ENCODE assay signal across 23 mouse cellular contexts in the genomic region with DNA sequence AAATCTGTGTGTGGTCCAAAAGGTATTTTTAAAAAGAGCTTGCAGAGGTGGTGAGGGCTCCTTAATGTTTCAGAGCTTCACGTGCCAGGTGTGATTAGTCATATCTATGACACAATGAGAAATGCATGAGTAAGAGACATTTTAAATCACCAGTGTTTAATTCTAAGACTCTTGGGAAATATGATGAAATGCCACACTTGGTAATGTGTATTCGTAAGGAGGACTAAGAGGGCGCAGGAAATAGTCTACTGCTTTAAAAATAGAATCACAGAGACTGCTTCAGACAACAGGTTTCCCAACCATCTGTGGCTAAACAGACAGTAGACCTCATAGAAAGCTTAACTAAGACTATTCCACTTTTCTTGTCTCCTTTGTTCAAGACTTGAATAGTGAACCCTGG.
A peak's percentile ranks its signal among the peaks of the same experiment; 100 is the strongest.
DNase-seq lines count a peak whose midpoint lies in the region; ATAC-seq and TF ChIP-seq lines count a peak whose summit lies in the region.
"Had no signal": no experiment of that assay in that cellular context is flagged by ENCODE, and none has a peak within 500 bp of the region (broad histone marks: within the 10 kb centered on the region; RNA-seq: fewer than 3 reads in every experiment).

No protein-coding gene starts in this region.

- H3K36me3 ChIP-seq in lung, postnatal 0 days (ENCODE audit: insufficient read depth, low read length) = no peaks in the 10 kb centered on the region
- H3K36me3 ChIP-seq in kidney, embryonic 15.5 days = no peaks in the 10 kb centered on the region
- H3K36me3 ChIP-seq: forebrain, embryonic 10.5 days; hindbrain, embryonic 10.5 days had no signal

- H3K27ac ChIP-seq in lung, postnatal 0 days (ENCODE audit: low read length) = no peak overlapping the region
- H3K27ac ChIP-seq in kidney, embryonic 15.5 days = no peak overlapping the region
- H3K27ac ChIP-seq: forebrain, embryonic 10.5 days; forebrain, embryonic 13.5 days; hindbrain, embryonic 10.5 days; hindbrain, embryonic 14.5 days; hindbrain, postnatal 0 days had no signal

- TF ChIP-seq CTCF in lung, postnatal 0 days (IDR thresholded peaks at IDR 0.05) = no peak

- TF ChIP-seq EP300 in lung, postnatal 0 days (IDR thresholded peaks at IDR 0.05) = peak; percentile 68

- no peaks in the 10 kb centered on the region for H3K9me3 ChIP-seq in lung, postnatal 0 days (ENCODE audit: low read length)
- H3K9me3 ChIP-seq in kidney, embryonic 15.5 days (replicated peaks) = no peaks in the 10 kb centered on the region
- H3K9me3 ChIP-seq: forebrain, embryonic 10.5 days; forebrain, embryonic 13.5 days; hindbrain, embryonic 10.5 days had no signal

- 44% methylated on average over 3 of the region's 3 CpGs for WGBS in lung, postnatal 0 days
- 82% methylated on average over 3 of the region's 3 CpGs for WGBS in kidney, embryonic 15.5 days

- no peaks in the 10 kb centered on the region for H3K27me3 ChIP-seq in lung, postnatal 0 days (replicated peaks; ENCODE audit: insufficient read depth, low read length)
- no peaks in the 10 kb centered on the region for H3K27me3 ChIP-seq in kidney, embryonic 15.5 days
- H3K27me3 ChIP-seq: forebrain, embryonic 13.5 days had no signal

- ATAC-seq in lung, postnatal 0 days = peak; percentile 78
- ATAC-seq in kidney, embryonic 15.5 days (replicated peaks; ENCODE audit: low FRiP score) = no peak
- ATAC-seq: activated CD4-positive, CD25-positive, alpha-beta regulatory T cell, adult 4 months; forebrain, embryonic 13.5 days; forebrain, embryonic 16.5 days; hindbrain, postnatal 0 days; inflammation-experienced regulatory T-cells, adult 6 months had no signal

- DNase-seq in lung, postnatal 0 days (ENCODE audit: low spot score) = peak; percentile 80
- DNase-seq in lung, postnatal 25 days (ENCODE audit: low spot score) = no peak
- DNase-seq in 3T3-L1 (ENCODE audit: low read depth, low spot score) = peak; percentile 31
- peak; percentile 75 for DNase-seq in brain, adult 2 months (ENCODE audit: low read depth, low spot score)
- DNase-seq in telencephalon, adult 2 months (ENCODE audit: low read depth, low spot score) = peak; percentile 67
- DNase-seq: adrenal gland, adult 8-10 months; adrenal gland, postnatal 25 days; cerebellum, adult 18-20 months; cerebellum, adult 9-10 months; cerebellum, postnatal 14 days; gastrocnemius, postnatal 25 days; heart, adult 11 months; heart, postnatal 36 days had no signal

- no peak overlapping the region for H3K9ac ChIP-seq in lung, postnatal 0 days (replicated peaks; ENCODE audit: low read depth)
- no peak overlapping the region for H3K9ac ChIP-seq in kidney, embryonic 15.5 days
- H3K9ac ChIP-seq: forebrain, embryonic 13.5 days; hindbrain, embryonic 14.5 days had no signal

- no peak overlapping the region for H3K4me2 ChIP-seq in lung, postnatal 0 days (replicated peaks; ENCODE audit: low read depth, low read length)
- H3K4me2 ChIP-seq in kidney, embryonic 15.5 days = no peak overlapping the region
- H3K4me2 ChIP-seq: forebrain, embryonic 13.5 days; heart, embryonic 11.5 days; hindbrain, embryonic 14.5 days had no signal

- H3K4me3 ChIP-seq in lung, postnatal 0 days (ENCODE audit: low read depth, low read length) = no peak overlapping the region
- H3K4me3 ChIP-seq in kidney, embryonic 15.5 days (replicated peaks) = no peak overlapping the region
- H3K4me3 ChIP-seq: forebrain, embryonic 10.5 days; forebrain, embryonic 13.5 days; hindbrain, embryonic 10.5 days had no signal

- H3K4me1 ChIP-seq in lung, postnatal 0 days (ENCODE audit: insufficient read depth, low read depth, low read length) = no peaks in the 10 kb centered on the region
- H3K4me1 ChIP-seq in kidney, embryonic 15.5 days = no peaks in the 10 kb centered on the region
- H3K4me1 ChIP-seq: forebrain, embryonic 10.5 days had no signal
